Mouse (Mus musculus) kidney, adult 18-20 months (tissue): ENCODE measurements around the gene Prss57.
"Not testable (repeated sequence)": the region's sequence is repeated elsewhere in the genome, so short reads cannot be mapped to it uniquely, and the experiment has no call there.

ENCODE experiments used
- DNase-seq: peaks from one replicate; pipeline ENCODE4 v3.0.0; 2021

The Prss57 gene

DNA sequence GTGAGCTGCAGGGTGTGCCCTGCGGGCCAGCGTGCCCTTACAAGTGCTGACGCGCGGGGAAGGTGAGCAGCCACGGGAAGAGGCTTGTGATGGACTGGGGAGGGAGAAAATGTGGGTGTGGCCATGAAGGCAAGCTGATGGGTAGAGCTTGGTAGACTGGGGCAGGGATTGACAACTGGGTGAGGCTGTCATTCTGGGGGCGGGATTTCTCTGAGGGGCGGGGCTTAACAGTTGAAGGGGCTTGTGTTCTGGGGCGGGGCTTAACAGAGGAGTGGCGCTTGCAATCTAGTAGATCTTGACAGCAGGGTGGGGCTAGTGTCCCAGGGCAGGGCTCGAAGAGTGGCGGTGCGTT lies 10.1 kb downstream of the Prss57 start:
- DNase-seq: no peak

DNA sequence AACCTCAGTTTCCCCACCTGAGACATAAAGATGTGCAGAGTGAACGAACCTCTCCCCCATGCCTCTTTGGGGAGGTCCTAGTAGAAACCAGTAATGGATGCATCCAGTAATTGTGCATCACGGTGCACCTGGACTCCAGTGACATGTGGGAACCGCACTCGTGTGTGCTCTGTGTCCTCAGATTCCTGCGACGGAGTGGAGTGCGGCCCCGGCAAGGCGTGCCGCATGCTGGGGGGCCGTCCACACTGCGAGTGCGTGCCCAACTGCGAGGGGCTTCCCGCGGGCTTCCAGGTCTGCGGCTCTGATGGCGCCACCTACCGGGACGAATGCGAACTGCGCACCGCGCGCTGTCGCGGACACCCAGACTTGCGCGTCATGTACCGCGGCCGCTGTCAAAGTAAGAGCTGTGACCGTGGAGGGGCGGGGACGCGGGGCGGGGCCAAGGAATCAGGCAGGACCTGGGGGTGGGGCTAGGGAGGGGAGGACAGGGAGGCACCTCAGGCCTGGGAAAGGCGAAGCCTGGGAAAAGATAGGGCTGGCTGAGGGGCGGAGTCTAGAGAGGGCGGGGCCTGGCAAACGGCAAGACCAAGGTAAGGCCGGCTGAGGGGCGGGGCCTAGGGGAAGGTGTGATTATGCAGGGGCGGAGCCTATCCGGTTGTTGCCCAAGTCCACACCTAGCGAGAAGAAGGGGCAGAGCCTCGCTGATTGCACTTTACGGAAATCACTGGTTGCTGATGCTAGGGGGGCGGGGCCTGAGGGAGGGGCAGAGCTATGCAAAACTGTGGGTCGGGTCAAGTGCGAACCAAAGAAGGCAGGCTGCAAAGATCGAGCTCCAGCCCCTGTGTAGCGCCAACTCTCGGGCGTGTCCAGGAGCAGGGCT lies 10.7 kb downstream of the Prss57 start:
- DNase-seq: peak; percentile 99

DNA sequence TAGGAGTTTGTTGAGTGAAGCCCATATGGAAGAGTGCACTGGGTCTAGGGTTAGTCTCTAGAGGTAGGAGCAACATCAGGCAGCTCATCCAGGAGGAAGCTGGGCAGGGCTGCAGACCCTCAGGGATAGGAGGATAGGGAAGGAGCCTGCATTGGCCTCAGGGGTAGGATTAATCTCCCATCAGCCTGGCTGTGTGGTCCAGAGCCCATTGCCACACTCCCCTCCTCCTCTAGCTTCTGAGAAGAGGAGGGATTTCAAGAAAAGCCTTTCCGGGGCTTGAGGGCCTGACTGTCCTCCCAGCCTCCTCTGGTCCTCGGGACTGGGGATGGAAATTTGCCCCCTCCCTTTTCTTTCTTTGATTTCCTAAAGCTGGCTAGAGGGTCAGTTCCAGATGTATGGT lies 11.6 kb downstream of the Prss57 start:
- DNase-seq: no peak

DNA sequence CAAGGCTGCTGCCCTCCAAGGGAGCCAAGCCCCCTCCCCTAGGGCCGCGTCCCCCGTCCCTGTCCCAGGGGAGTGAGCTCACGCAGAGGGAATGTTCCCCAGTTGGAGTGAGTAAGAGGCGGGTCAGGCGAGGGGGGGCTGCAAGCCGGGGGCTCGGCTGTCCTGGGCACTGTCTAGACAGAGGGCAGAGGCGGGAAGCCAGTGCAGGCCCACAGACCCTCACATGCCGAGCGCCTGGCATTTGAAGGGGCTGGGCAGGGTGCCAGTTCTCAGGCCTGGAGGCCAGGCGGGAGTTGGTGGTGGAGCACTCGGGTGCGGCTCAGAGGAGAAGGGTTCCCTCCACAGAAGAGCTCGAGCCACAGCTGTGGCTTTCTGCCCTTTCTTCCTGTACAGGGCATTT lies 12.8 kb downstream of the Prss57 start:
- DNase-seq: peak; percentile 48

DNA sequence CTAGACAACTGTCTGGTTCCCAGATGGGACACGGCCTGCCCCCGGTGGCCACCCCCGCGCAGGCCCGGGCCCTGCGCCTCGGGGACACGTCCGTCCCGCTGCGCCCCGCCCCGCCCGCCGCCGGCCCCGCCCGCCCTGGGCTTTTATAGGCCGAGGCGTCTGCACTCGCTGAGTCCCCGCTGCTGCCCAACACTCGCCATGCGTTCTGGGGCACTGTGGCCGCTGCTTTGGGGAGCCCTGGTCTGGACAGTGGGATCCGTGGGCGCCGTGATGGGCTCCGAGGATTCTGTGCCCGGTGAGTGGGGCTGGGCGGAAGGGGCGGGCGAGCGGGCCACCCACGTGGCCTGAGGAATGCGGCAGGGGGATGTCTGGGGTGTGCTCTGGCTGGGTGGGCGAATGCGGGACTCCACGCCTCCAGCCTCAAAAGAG lies 13.6 kb downstream of the Prss57 start, which contains the start of gene Fstl3:
TSS of gene Fstl3 (plus strand) at position 170 of the 429 bp plus-strand sequence.
- peak; percentile 46 for DNase-seq

DNA sequence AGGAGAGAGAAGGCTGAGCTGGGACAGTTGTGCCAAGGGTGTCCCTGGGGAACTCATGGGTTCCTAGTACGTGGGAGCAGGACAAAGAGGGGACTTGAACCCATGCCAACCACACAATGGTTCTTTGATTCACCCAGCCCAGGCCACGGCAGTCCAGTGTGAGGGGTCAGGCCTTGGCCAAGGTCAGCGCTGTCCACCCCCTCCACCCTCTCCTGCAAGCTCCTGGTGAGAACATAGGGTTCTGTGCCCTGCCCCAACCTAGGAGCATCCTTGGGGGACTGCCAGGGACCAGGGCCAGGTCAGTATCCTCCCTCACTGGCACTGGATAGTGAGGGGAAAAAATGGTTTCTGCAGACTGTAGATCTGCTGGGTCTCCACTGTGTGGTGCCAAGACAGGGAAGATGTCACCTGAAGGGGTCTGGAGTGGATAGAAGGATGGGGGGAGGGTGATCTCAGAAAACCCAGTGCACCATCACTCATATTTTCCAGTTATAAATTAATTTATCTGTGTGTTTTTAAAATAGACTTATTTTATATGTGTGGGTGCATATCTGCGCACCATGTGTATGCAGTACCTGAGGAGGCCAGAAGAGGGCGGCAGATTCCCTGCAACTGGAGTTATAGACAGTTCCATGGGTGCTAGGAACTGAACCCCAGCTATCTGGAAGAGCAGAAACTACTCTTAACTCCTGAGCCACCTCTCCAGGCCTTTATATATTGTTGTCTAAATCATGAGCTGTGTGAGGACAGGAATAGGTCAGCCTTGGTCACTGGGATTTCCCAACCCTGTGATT lies 16.1 kb downstream of the Prss57 start:
- no peak for DNase-seq

DNA sequence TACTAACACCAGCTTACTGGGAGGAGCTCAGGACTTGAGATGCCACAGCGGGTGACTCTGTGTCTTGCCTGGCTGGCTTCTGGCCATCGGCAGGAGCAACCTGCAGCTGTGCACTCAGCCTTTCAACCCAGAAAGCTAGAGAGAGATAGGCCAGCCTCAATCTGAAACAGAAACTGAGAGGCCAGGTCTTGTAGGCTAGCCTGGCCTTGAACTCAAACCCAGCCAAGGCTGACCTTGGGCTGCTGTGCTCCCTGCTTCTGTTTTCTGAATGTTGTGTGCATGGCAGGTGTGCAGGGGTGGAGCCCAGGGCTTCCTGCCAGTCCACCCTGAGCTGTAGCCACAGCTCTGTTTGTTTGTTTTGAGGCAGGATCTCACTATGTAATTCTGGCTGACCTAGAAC lies 17.6 kb downstream of the Prss57 start:
- DNase-seq: no peak

DNA sequence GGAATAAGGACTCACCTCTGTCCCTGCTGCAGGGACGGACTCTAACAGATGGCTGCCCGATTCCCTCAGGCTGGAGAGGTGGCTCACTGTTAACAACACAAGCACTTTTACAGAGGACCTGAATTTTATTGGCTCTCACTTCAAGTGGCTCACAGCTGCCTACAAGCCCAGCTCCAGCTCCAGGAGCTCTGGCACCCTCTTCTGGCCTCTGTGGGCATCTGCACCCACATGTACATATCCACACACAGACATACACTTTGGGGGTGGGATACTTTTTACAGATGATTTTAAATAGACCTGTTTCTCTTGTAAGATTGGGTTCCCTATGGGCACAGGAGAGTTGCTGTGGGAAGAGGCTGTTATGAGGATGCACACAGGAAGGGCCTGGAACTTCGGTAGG lies 18.4 kb downstream of the Prss57 start:
- no peak for DNase-seq

DNA sequence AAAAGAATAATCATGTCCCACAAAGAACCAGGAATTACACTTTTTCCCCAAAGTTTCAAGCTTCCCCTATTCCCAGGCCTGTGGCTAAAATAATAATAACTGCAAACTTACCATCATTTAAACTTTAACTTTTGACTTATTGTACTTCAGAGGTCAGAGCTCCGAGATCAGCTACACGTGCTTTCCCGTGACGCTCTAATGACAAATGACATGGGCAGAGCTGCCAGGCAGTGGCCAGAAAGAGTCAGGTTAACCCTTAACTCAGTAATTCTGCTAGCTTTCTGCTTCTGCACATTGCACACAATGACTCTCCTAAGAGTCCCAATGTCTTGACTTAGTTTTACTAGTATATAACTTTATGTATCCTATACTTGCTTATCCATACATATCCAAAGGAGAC lies 21.4 kb downstream of the Prss57 start:
- DNase-seq: peak; percentile 66

DNA sequence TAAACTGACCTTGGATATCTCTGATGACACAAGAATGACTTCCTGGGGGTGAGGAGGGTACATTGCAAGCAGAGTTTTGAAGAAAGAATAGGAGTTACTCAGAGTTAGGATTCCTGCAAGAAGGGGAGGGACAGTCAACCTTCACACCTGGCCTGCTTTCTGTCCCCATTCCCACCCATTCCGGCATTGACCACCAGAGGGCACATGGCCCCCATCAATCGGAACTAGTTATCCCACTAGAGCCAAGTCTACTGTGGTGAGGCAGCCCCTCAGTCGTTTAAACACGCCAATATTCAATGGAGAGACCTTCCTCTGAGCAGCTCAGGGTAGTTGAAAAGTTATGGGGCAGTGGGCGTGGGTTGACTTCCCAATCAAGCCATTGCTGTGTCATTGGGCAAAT lies 22.4 kb downstream of the Prss57 start:
- DNase-seq: peak; percentile 87

DNA sequence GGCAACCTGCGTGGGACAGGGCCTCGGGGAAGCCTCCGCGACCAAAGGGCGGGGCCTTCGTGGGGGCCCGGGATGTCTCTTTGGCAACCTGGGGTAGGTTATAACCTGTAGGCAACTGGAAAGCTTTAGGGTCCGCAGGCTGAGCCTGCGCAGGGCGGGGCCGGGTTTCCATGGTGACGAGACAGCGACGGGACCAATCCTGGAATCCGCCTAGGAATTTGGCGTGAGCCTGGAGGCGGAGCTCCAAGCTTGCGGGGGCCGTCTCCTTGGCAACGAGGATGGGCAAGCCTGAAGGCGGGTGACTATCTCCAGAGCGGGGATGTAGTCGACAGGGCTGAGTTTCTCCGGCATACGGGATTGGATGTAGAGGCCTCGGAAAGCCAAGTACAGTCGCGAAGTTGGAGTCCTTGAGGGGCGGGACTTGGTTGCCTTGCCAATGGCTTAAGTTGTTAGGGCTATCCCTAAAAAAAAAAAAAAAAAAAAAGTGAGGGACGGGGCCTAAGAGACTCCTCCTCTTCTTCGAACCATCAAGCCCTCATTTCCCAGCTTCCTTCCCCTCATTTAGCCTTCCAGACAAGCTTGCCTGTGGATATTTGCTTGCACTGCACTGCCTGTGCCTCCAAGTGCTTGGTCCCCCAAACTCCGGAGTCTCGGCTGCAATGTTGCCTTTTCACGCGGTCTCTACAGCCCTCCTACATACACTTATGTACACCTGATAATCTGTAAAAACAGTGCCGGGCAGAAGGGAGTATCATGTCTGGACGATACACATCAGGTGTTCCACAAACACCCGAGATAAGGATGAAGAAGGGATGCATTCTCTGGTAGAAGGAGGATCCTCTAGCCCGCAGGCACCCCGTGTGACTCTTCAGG lies 23.2 kb downstream of the Prss57 start:
- peak; percentile 87 for DNase-seq

DNA sequence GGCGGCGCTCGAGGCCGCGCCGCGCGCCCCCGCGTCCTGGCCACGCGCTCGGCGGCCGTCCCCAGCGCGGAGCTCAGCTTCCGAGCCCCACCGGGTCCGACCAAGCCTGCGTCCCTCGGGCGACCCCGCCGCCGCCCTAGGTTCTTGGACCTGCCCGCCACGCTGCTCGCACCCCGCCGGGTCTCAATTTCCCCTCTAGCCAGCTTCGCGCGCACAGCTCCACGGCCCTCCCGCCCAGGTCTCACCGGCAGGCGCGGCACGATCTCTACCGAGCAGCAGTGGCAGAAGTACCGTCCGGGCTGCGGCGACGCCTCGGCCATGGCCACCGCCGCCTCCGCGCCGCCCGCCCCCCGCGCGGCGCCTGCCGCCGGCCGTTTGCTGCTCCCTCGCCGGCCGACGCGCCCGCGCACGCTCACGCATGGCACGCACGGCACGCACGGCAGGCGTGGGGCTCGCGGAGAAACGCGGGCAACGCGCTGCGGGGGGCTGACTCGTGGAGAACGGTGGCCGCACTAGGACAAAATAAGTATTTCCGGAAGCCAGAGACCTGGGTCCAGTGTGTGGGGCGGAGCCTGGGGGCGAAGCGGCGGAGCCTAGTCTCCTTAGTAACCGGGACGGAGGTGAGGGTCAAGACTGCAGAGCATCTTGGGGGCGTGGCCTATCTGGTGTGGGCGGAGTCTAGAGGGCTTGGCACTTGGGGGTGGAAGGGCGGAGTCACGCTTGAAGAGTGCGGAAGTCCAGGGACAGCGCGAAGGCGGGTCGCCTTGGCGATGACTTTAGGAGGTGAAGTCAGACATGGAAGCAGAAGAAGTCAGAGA lies 24.0 kb downstream of the Prss57 start, which contains the start of gene Rnf126:
TSS of gene Rnf126 (minus strand) at position 445 of the 818 bp plus-strand sequence.
- DNase-seq: peak; percentile 100

DNA sequence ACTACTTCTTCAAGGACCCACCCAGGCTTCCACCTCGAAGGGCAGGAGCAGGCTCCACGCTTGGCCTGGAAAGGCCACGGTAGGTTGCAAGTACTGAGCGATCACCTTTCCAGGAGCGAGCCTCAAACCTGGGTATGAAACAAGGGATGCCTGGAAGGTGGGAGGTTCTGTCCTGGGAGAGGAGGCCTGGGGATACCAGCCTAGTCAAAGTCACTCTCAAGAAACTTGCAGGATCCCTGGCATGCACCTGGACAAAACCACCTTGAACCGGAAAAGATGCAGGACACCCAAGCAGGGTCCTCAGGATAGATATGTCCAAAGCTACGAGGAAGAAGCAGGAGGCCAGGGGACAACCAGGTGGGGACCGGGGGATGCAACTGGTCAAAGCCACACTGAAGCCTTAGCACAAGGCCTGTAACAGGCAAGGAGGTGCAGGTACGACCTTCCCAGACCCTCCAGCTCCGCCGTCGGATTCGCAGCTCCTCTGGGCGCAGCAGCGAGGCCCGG lies 24.7 kb downstream of the Prss57 start:
- no peak for DNase-seq

DNA sequence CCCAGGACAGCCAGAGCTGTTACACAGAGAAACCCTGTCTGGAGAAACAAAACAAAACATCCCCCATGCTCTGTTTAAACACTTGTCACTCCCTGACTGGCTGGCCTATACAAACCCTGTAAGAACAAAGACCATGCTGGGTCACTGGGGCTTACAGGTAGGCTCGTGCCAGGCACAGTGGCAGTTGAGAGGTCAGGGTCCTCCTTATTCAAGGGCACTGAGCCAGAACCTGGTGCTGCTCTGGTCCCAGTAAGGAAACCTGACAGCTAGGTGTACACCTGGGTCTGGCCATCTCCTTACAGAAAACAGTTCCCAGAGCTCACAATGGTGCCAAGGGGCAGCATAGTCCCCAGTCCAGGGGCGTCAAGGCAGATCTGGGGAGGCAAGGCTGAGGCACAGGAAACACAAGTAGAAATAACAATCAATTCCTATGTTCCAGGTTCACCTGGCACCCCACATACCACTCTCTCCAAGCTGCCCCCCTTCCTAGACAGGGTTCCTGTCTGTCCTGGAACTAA lies 25.5 kb downstream of the Prss57 start:
- DNase-seq: no peak

DNA sequence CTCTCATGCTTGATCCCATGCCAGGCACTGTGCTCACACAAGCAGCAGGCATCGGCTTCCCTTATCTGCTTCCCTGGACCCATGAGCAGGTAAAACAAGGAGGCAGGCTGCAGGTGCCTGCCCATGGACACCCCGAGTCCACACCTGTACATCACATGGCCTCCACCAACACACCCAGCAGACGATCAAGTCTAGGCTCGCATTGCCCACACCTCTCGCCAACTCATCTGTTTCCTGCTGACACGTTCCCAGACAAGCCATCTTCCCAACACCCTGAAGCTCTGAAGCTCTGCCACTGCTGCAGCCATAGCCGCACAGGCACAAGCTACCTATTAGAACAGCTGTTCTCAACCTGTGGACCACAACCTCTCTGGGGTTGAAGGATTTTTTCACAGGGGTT lies 26.5 kb downstream of the Prss57 start:
- no peak for DNase-seq

DNA sequence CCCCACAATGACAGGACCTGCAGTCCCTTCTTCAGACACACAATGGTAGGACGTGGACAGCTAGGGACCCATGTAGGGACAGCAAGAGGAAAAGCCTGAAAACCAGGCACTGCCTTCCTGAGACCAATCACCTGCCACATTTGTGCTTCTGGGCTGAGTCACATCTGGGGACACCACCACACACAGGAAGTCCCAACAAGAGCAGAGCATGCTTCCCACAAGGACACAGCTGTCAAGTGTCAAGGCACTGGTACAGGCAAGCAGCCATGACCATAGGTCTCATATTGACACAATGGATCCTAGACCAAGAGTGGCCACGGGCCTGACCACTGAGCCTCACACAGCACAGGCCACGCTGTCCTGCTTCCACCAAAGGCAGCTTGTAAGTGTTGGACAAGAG lies 27.9 kb downstream of the Prss57 start:
- no peak for DNase-seq

DNA sequence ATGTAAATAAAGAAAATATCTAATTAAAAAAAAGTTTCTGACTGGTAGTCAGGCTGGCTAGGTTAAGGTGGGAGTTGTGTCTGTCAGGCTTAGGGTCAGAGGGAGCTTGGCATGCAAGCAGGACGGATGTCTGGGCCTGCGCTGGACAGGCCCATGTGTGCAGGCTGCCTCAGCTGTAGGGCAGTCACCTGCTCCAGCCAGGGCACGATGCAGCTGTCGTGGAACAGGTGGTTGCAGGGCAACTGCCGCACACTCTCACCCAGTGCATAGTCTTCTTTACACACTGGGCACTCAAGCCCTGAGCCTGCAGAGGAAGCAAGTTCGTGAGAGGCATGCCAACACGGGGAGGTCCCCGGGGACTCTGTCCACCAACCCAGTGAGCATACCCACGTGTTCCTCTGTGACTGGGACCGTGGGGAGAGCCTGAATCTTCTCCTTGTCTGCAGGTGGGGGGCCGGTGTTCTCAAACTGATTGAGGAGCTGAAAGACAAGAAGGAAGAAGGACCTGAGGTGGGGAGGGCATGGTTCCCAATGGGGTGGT lies 30.1 kb downstream of the Prss57 start:
- DNase-seq: no peak

DNA sequence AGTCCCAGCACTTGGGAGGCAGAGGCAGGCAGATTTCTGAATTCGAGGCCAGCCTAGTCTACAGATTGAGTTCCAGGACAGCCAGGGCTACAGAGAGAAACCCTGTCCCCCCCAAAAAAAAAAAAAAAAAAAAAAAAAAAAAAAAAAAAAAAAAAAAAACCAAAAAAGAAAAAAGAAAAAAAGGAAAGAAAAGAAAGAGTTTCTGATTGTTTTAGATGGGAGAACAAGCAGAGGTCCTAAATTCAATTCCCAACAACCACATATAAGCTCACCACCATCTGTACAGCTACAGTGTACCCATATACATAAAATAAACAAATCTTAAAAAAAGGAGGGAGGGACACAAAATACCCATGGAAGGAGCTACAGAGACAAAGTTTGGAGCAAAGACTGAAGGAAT lies 31.1 kb downstream of the Prss57 start:
- DNase-seq: not testable (repeated sequence)

DNA sequence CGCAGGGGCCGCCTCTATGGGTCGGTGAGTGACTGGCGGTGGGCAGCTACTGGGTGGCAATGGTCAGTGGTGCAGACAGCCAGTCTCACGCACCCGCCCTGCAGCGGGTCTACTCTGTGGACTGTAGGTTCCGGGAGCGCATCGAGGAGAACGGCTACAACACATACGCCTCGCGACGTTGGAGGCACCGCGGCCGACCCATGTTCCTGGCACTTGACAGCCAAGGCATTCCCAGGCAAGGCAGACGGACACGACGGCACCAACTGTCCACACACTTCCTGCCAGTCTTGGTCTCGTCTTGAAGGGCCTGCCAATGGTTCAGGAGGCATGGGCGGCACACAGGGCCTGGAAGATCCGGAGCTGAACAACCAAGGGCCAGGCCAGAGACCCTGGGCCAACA lies 34.1 kb downstream of the Prss57 start:
- no peak for DNase-seq

DNA sequence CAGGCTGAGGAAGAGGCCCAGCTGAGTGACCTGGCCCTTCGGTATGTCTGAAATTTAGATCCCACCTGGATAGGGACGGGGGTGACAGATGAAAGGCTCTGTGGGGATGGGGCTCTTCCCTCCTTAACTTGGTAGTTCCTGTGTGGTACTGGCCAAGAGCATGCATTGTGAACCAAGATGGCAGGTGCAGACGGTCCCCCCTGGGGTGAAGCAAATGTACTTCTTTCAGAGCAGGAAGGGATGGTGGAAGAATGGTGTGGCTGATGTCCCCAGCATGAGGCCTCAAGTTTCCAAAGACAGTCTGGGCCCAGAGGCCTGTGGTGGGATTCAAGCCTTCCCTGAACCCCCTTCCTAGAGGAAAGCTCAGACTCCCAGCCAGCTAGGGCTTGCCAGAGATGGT lies 34.9 kb downstream of the Prss57 start:
- DNase-seq: no peak

DNA sequence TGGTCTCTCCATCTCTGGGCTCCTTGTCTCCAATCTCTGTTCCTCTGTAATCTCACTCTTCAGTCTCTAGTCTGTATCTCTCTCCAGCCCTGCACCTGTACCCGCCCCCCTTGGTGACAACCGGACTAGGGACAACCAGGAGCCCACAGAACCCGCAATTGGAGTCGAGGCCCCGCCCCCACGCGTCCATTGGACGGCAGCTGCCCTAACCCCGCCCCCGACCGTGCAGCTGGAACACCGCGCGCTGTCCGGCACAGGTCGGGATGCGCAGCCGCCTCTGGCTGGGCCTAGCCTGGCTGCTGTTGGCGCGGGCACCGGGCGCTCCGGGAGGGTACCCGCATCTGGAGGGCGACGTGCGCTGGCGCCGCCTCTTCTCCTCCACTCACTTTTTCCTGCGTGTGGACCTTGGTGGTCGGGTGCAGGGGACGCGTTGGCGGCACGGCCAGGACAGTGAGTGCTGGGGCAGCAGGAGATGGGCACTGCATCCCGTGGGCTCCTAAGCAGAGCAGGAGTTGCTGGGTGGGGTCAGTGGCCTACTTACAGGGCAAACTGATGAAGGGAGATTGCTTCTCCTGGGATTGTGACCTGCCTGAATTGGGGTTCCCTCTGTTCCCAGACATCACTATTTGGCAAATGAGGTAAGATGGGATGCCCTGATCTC lies 35.8 kb downstream of the Prss57 start, which contains the start of gene Fgf22:
TSS of gene Fgf22 (plus strand) at position 221 of the 661 bp plus-strand sequence.
- DNase-seq: peak; percentile 85
